Mouse (Mus musculus) kidney, postnatal 14 days (tissue): ENCODE results near the gene Plxnc1.

Source experiments
- DNase-seq: peaks from one replicate; pipeline ENCODE4 v3.0.0; 2022; ENCODE audit warnings: mixed read lengths

Plxnc1 gene

GRCm38 (mm10) chr10:94918618-94919017 lies 26.0 kb downstream of the Plxnc1 start:
- no peak for DNase-seq

- no peak for DNase-seq
Observed at GRCm38 (mm10) chr10:94917990-94918389, 26.6 kb downstream of the Plxnc1 start.

- DNase-seq, result no peak
Observed at GRCm38 (mm10) chr10:94917354-94917753, 27.3 kb downstream of the Plxnc1 start.

GRCm38 (mm10) chr10:94916610-94917009 lies 28.0 kb downstream of the Plxnc1 start:
- no peak for DNase-seq

- DNase-seq, result no peak
Observed at GRCm38 (mm10) chr10:94915746-94916145, 28.9 kb downstream of the Plxnc1 start.

- DNase-seq, result no peak
Observed at GRCm38 (mm10) chr10:94914081-94914480, 30.6 kb downstream of the Plxnc1 start.

GRCm38 (mm10) chr10:94913336-94913739 lies 31.3 kb downstream of the Plxnc1 start:
- peak; percentile 5 for DNase-seq

GRCm38 (mm10) chr10:94912551-94912950 lies 32.1 kb downstream of the Plxnc1 start:
- no peak for DNase-seq

GRCm38 (mm10) chr10:94911102-94911501 lies 33.5 kb downstream of the Plxnc1 start:
- DNase-seq, result no peak

- no peak for DNase-seq
Observed at GRCm38 (mm10) chr10:94910570-94910969, 34.1 kb downstream of the Plxnc1 start.

GRCm38 (mm10) chr10:94909789-94910188 lies 34.8 kb downstream of the Plxnc1 start:
- DNase-seq, result no peak

- no peak for DNase-seq
Observed at GRCm38 (mm10) chr10:94908976-94909717, 35.5 kb downstream of the Plxnc1 start.

- peak; percentile 26 for DNase-seq
Observed at GRCm38 (mm10) chr10:94905689-94906473, 38.8 kb downstream of the Plxnc1 start.

- no peak for DNase-seq
Observed at GRCm38 (mm10) chr10:94905219-94905618, 39.4 kb downstream of the Plxnc1 start.

- DNase-seq, result no peak
Observed at GRCm38 (mm10) chr10:94896950-94897349, 47.7 kb downstream of the Plxnc1 start.

- no peak for DNase-seq
Observed at GRCm38 (mm10) chr10:94896311-94896710, 48.3 kb downstream of the Plxnc1 start.

- DNase-seq, result no peak
Observed at GRCm38 (mm10) chr10:94895876-94896275, 48.8 kb downstream of the Plxnc1 start.

- DNase-seq, result no peak
Observed at GRCm38 (mm10) chr10:94889735-94890134, 54.9 kb downstream of the Plxnc1 start.

GRCm38 (mm10) chr10:94883216-94883615 lies 61.4 kb downstream of the Plxnc1 start:
- no peak for DNase-seq

GRCm38 (mm10) chr10:94871506-94871905 lies 73.1 kb downstream of the Plxnc1 start:
- no peak for DNase-seq

- no peak for DNase-seq
Observed at GRCm38 (mm10) chr10:94871102-94871501, 73.5 kb downstream of the Plxnc1 start.

- DNase-seq, result no peak
Observed at GRCm38 (mm10) chr10:94866995-94867856, 77.4 kb downstream of the Plxnc1 start.

GRCm38 (mm10) chr10:94865206-94865605 lies 79.4 kb downstream of the Plxnc1 start:
- DNase-seq, result no peak
